Mouse (Mus musculus) layer of hippocampus, adult 11-12 months (tissue): ENCODE measurements around the gene Prr27.

Source experiments
- DNase-seq: peaks from one replicate; pipeline ENCODE4 v3.0.0; 2022; ENCODE audit warnings: low spot score

Gene Prr27

DNA sequence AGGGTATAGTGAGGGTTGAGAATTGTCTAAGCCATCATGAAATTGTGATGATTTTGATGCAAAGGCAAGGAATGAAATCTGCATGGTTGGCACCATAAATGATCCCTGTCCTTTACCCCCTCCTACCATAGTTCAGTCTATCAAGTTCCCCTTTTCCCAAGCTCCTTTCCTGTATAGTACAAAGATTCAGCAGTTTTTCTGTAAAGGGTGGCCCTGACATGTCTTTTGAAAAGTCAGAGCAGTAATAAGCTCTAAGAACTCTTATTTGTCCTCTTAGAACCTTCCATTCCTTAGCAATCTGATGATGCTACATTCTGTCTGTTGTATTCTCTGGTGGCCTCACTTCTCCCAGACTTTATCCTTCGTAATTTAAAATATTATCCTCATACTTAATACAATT lies at the start of gene Prr27:
Gene Prr27 (plus strand): TSS at position 301 of the 400 bp plus-strand sequence.
- DNase-seq = no peak

DNA sequence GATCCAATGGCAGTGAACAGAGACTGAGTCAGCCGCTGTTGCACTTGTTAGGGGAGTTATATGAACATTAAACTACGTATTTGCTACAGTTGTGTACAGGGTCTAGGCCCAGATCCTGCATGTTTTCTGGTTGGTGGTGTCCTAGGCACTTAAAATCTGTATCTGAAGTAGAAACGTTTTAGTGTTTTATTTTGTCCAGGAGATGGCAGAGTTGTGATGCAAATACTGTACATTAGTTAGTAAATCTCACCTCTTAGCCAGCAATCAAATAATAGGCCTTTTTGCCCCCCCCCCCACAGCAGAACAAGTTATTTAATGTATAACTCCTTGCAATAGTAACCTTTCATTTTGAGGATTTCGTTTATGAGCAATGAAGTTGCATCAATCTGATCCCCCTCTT lies 42.8 kb upstream of the Prr27 start:
- no peak for DNase-seq

DNA sequence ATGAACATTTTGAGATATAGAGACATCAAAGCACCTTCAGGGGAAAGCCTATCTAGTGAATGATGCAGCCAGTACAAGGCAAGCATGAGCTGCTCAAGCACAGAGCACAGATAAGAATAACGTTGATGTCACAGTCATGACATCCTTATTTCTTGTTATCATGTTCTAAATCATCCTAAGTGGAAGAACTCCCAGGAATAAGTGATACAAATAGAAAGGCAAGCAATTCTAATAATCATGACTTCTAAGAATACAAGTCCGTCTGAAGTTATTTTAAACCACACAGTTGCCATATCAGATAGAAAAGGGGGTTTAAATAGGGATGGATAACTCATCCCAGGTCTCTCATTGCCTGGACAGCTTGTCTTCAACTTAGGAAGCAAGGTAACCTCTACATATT lies 17.7 kb upstream of the Prr27 start, which contains the start of gene Csn1s2b:
Gene Csn1s2b (plus strand): TSS at position 301 of the 400 bp plus-strand sequence.
- no peak for DNase-seq

DNA sequence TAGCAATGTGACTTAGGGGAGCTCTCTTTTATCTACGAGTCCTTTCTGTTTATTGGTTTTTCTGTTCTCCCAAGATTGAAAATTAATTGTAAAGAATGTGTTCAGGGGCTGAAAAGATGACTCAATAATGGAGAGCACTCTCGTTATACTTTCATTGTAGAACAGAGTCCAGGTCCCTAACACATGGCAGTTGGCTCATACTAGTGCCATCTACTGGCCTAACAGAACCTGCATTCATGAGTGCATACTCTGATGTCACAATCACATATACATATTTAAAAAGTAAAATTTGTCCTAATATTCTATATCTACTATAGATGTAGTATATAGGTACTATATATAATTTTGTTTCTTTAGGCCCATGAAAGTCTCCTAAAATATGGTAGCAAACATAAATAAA lies 16.2 kb upstream of the Prr27 start:
- no peak for DNase-seq

DNA sequence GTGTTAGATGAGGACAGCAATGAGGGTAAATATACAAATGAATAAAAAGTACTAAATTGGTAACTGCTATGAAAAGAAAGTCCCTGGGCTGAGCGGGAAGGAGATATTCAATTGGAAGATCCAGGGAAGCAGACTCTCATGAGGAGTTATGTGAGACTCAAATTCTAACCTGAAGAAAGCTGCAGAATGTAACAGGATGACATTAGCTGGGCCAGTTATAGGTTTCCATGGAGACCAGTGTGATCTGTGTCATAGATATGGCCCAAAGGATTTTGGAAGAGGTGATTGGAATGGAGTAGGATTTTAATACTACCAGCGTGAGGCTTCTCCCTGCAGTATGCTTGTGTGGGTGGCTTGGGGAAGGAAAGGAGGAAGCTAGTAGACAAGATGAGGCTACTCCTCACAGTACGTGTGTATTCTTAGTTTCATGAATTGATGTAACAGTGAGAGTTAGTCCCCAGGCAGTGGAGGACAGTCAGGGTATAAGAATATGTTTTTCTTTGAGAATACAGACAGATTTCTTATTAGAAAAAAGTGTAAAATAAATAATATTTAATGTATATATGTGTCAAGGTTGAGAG lies 29.7 kb downstream of the Prr27 start:
- no peak for DNase-seq

DNA sequence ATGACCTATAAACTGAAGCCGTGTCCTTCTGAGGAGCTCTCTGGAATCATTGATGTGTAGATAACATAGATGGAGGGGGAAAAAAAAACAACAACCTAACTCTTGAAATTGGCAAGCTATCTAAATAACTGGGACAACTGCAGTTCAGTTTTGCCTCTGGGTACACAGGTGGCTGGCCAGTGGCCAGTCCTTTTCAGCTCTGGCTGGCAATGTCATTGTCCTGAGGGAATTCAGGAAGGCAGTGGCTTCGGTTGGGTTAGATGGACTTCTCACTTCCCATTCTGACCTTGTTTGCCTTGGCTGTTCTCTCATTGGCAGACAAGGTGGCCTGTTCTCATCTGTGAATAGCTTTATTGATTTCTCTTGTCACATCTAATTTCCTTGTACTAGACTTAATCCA lies 44.6 kb downstream of the Prr27 start:
- DNase-seq = no peak

DNA sequence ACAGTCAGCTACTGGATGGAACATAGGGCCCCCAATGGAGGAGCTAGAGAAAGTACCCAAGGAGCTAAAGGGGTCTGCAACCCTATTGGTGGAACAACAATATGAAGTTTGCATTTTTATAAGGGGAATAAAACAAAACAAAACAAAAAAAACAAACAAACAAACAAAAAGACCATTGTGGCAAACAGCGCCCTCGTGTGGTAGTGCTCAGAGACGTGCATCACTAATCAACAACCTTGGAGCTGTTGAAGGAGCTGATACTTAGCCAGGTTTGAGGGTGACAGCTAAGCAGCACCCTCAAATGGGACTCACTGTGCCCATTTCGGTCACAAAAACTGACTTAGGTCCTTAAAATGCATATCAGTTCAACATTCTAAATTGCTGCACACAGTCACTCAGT lies 45.9 kb downstream of the Prr27 start:
- DNase-seq = no peak

DNA sequence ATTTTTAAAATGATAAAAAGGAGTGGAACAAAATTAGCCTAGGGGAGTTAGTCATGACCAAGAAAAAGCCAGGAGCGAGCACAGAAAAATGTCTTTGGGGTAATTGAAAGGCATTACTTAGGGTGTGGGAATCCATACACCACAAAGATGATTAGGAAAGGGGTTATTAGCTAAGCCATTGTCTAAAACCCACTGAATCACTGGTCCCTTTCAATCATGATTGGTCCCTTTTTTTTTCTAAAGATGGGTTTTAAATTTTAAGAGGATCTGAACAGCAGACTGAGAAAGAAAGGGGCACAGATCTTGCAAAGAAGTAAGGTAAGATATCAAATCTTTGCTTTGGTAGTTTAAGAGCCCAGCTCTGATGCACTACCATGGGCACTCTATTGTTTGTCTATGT lies 59.2 kb downstream of the Prr27 start, which contains the start of gene Odam:
Gene Odam (plus strand): TSS at position 301 of the 400 bp plus-strand sequence.
- no peak for DNase-seq
